Mouse (Mus musculus) spleen, postnatal 10 days (tissue): Measurements from ENCODE around the gene Nupr1.

Experiments
- DNase-seq, 2 experiments: peaks; one replicate each; pipeline ENCODE4 v3.0.0; 2021 to 2022; ENCODE audit warnings: low spot score in 2 of 2

Gene Nupr1

GRCm38 (mm10) chr7:126644345-126644744, 13.7 kb upstream of the Nupr1 start:
- DNase-seq = no peak

- DNase-seq = peak in 1 of 2 experiments; percentile 51
Observed at GRCm38 (mm10) chr7:126643244-126643617, 12.6 kb upstream of the Nupr1 start.

- DNase-seq = no peak
Observed at GRCm38 (mm10) chr7:126642545-126643243, 12.0 kb upstream of the Nupr1 start.

- DNase-seq = peak in 1 of 2 experiments; percentile 48
Observed at GRCm38 (mm10) chr7:126636733-126637520, 6.3 kb upstream of the Nupr1 start.

- no peak for DNase-seq
Observed at GRCm38 (mm10) chr7:126635375-126635774, 4.7 kb upstream of the Nupr1 start.

GRCm38 (mm10) chr7:126632478-126632877, 1.8 kb upstream of the Nupr1 start:
- DNase-seq = no peak

- no peak for DNase-seq
Observed at GRCm38 (mm10) chr7:126629915-126630314, 746 bp downstream of the Nupr1 start.

GRCm38 (mm10) chr7:126628111-126628510, 2.5 kb downstream of the Nupr1 start:
- DNase-seq = no peak

GRCm38 (mm10) chr7:126625807-126626600, 4.7 kb downstream of the Nupr1 start:
- DNase-seq = no peak

GRCm38 (mm10) chr7:126625369-126625768, 5.3 kb downstream of the Nupr1 start:
- peak in 1 of 2 experiments; percentile 27 for DNase-seq

GRCm38 (mm10) chr7:126624774-126625173, 5.9 kb downstream of the Nupr1 start:
- DNase-seq = no peak

GRCm38 (mm10) chr7:126623381-126623780, 7.3 kb downstream of the Nupr1 start:
- DNase-seq = no peak

GRCm38 (mm10) chr7:126621452-126622359, 9.0 kb downstream of the Nupr1 start:
- no peak for DNase-seq

- no peak for DNase-seq
Observed at GRCm38 (mm10) chr7:126619559-126620275, 10.9 kb downstream of the Nupr1 start.

GRCm38 (mm10) chr7:126616707-126617106, 14.0 kb downstream of the Nupr1 start:
- no peak for DNase-seq

- DNase-seq = no peak
Observed at GRCm38 (mm10) chr7:126612736-126613135, 17.9 kb downstream of the Nupr1 start.

GRCm38 (mm10) chr7:126607796-126608195, 22.9 kb downstream of the Nupr1 start:
- DNase-seq = no peak

GRCm38 (mm10) chr7:126607064-126607463, 23.6 kb downstream of the Nupr1 start:
- DNase-seq = no peak

- no peak for DNase-seq
Observed at GRCm38 (mm10) chr7:126606611-126607010, 24.1 kb downstream of the Nupr1 start.

GRCm38 (mm10) chr7:126602650-126603049, 28.0 kb downstream of the Nupr1 start:
- no peak for DNase-seq

- no peak for DNase-seq
Observed at GRCm38 (mm10) chr7:126601896-126602295, 28.8 kb downstream of the Nupr1 start.
